Mouse (Mus musculus) macrophage (primary cell): ENCODE results near the gene Tcf7l1. TPM values are rescaled to one million over a fixed set of nuclear protein-coding genes. Genes with fewer than 3 reads are reported as not detected.

ENCODE experiments used
- H3K27ac ChIP-seq: fragments of 350-480 bp; formaldehyde crosslinking; 2 replicates; pipeline ENCODE4 v1.9.0; 2021
- H3K36me3 ChIP-seq: fragments of 350-480 bp; formaldehyde crosslinking; 2 replicates; pipeline ENCODE4 v1.9.0; 2021; ENCODE audit errors: inconsistent target
- H3K4me3 ChIP-seq: fragments of 350-480 bp; formaldehyde crosslinking; 2 replicates; pipeline ENCODE4 v1.9.0; 2021; ENCODE audit errors: inconsistent target
- H3K79me2 ChIP-seq: fragments of 350-480 bp; formaldehyde crosslinking; 2 replicates; pipeline ENCODE4 v1.9.0; 2021; ENCODE audit errors: inconsistent target
- WGBS: methylation state at CpG from one replicate; pipeline ENCODE4 v1.1.7; 2026; ENCODE audit warnings: inconsistent platforms; ENCODE audit not compliant: missing documents; 5-methylcytosine and 5-hydroxymethylcytosine counted together
- polyA plus RNA-seq: library from polyadenylated mRNA; stranded (reverse); fragments of 250-400 nt; gene quantifications from 3 replicates; pipeline ENCODE4 v1.2.4, GENCODE M21; 2018; ENCODE audit warnings: inconsistent platforms

The Tcf7l1 gene
- polyA plus RNA-seq, 1 experiment from 2014 or later = not detected

- Histone ChIP-seq H3K4me3 (no peak overlapping the region), H3K36me3 (no peaks in the 10 kb centered on the region), H3K79me2 (no peaks in the 10 kb centered on the region), H3K27ac (no peak overlapping the region)
- 31% methylated on average over 8 of the region's 10 CpGs for WGBS
These were observed 154.7 kb downstream of the Tcf7l1 start for GRCm38 (mm10) chr6:72634311-72634710.

GRCm38 (mm10) chr6:72631700-72632099 lies 157.4 kb downstream of the Tcf7l1 start:
- Histone ChIP-seq H3K79me2 (no peaks in the 10 kb centered on the region), H3K27ac (no peak overlapping the region), H3K4me3 (no peak overlapping the region), H3K36me3 (no peaks in the 10 kb centered on the region)
- WGBS = 92% methylated on average over 6 of the region's 6 CpGs

GRCm38 (mm10) chr6:72630961-72631360 lies 158.1 kb downstream of the Tcf7l1 start:
- H3K79me2 ChIP-seq = no peaks in the 10 kb centered on the region
- WGBS = 95% methylated on average over 13 of the region's 14 CpGs
- no peak overlapping the region for H3K27ac ChIP-seq
- no peaks in the 10 kb centered on the region for H3K36me3 ChIP-seq
- H3K4me3 ChIP-seq = no peak overlapping the region

- H3K27ac ChIP-seq = no peak overlapping the region
- no peak overlapping the region for H3K4me3 ChIP-seq
- H3K79me2 ChIP-seq = no peaks in the 10 kb centered on the region
- no peaks in the 10 kb centered on the region for H3K36me3 ChIP-seq
- WGBS = 100% methylated on average over 2 of the region's 2 CpGs
These were observed 158.7 kb downstream of the Tcf7l1 start for GRCm38 (mm10) chr6:72630370-72630769.

GRCm38 (mm10) chr6:72627276-72627675 lies 161.8 kb downstream of the Tcf7l1 start:
- Histone ChIP-seq H3K27ac (no peak overlapping the region), H3K36me3 (no peaks in the 10 kb centered on the region), H3K79me2 (no peaks in the 10 kb centered on the region), H3K4me3 (no peak overlapping the region)
- WGBS = 84% methylated on average over 15 of the region's 16 CpGs

GRCm38 (mm10) chr6:72626391-72626790 lies 162.7 kb downstream of the Tcf7l1 start:
- H3K79me2 ChIP-seq = no peaks in the 10 kb centered on the region
- H3K27ac ChIP-seq = no peak overlapping the region
- no peak overlapping the region for H3K4me3 ChIP-seq
- H3K36me3 ChIP-seq = no peaks in the 10 kb centered on the region
- 85% methylated on average over 7 of the region's 7 CpGs for WGBS

GRCm38 (mm10) chr6:72623661-72624402 lies 165.2 kb downstream of the Tcf7l1 start:
- Histone ChIP-seq H3K36me3 (no peaks in the 10 kb centered on the region), H3K27ac (no peak overlapping the region), H3K4me3 (no peak overlapping the region), H3K79me2 (no peaks in the 10 kb centered on the region)
- WGBS = 54% methylated on average over 8 of the region's 8 CpGs

GRCm38 (mm10) chr6:72622917-72623316 lies 166.1 kb downstream of the Tcf7l1 start:
- Histone ChIP-seq H3K4me3 (no peak overlapping the region), H3K27ac (no peak overlapping the region), H3K36me3 (no peaks in the 10 kb centered on the region), H3K79me2 (no peaks in the 10 kb centered on the region)
- 79% methylated on average over 3 of the region's 3 CpGs for WGBS

- H3K4me3 ChIP-seq = no peak overlapping the region
- no peaks in the 10 kb centered on the region for H3K36me3 ChIP-seq
- 66% methylated on average over 5 of the region's 5 CpGs for WGBS
- peaks cover 7% of the 10 kb centered on the region for H3K79me2 ChIP-seq
- H3K27ac ChIP-seq = no peak overlapping the region
These were observed 168.1 kb downstream of the Tcf7l1 start for GRCm38 (mm10) chr6:72620920-72621319.

GRCm38 (mm10) chr6:72619734-72620532 lies 169.1 kb downstream of the Tcf7l1 start:
- WGBS = 30% methylated on average over 12 of the region's 12 CpGs
- H3K79me2 ChIP-seq = peaks cover 17% of the 10 kb centered on the region
- no peaks in the 10 kb centered on the region for H3K36me3 ChIP-seq
- H3K27ac ChIP-seq = no peak overlapping the region
- no peak overlapping the region for H3K4me3 ChIP-seq

GRCm38 (mm10) chr6:72616643-72617288 lies 172.3 kb downstream of the Tcf7l1 start, which contains the start of gene Tgoln1:
Gene Tgoln1, minus strand, starts transcription at chr6:72617000.
- Histone ChIP-seq H3K36me3 (peaks cover 13% of the 10 kb centered on the region), H3K27ac (peak within 1 kb of the TSS; percentile 63), H3K79me2 (peaks cover 37% of the 10 kb centered on the region), H3K4me3 (peak within 1 kb of the TSS; percentile 100)
- 0% methylated on average over 41 of the region's 41 CpGs for WGBS

- Histone ChIP-seq H3K27ac (peak overlapping the region; percentile 63), H3K4me3 (peak overlapping the region; percentile 100), H3K36me3 (peaks cover 23% of the 10 kb centered on the region), H3K79me2 (peaks cover 37% of the 10 kb centered on the region)
- 13% methylated on average over 24 of the region's 25 CpGs for WGBS
These were observed 173.3 kb downstream of the Tcf7l1 start for GRCm38 (mm10) chr6:72615561-72616375.

GRCm38 (mm10) chr6:72615151-72615550 lies 173.9 kb downstream of the Tcf7l1 start:
- Histone ChIP-seq H3K36me3 (peaks cover 29% of the 10 kb centered on the region), H3K27ac (peak overlapping the region; percentile 63; the same call in 1 of the 2 replicates), H3K79me2 (peaks cover 37% of the 10 kb centered on the region), H3K4me3 (peak overlapping the region; percentile 100)
- 42% methylated on average over 2 of the region's 2 CpGs for WGBS

GRCm38 (mm10) chr6:72610261-72610660 lies 178.8 kb downstream of the Tcf7l1 start:
- Histone ChIP-seq H3K79me2 (peaks cover 24% of the 10 kb centered on the region), H3K36me3 (peaks cover 68% of the 10 kb centered on the region), H3K27ac (no peak overlapping the region), H3K4me3 (no peak overlapping the region)
- WGBS = 92% methylated on average over 4 of the region's 4 CpGs
